Mouse (Mus musculus): Measurements from ENCODE around the gene Inf2. TPM values are rescaled to one million over a fixed set of nuclear protein-coding genes. Genes with fewer than 3 reads are reported as not detected.

Inf2 gene
- polyA plus RNA-seq, 1 experiment: 11.0 TPM

GRCm38 (mm10) chr12:112632084-112632777, 43.6 kb downstream of the Inf2 start:
- WGBS: 65% methylated on average over 11 of the region's 11 CpGs
- Histone ChIP-seq H3K27me3 (ENCODE audit: control insufficient read depth, insufficient read depth, low read length) (no peaks in the 10 kb centered on the region), H3K4me3 (ENCODE audit: low read depth, low read length) (no peak overlapping the region), H3K36me3 (ENCODE audit: control insufficient read depth, insufficient read depth, low read length) (no peaks in the 10 kb centered on the region), H3K27ac (ENCODE audit: insufficient read depth, low read depth, low read length) (no peak overlapping the region), H3K4me1 (ENCODE audit: control insufficient read depth, insufficient read depth, insufficient read length, low read length) (peaks cover 6% of the 10 kb centered on the region)
- no peak for TF ChIP-seq POLR2A (IDR thresholded peaks at IDR 0.05; ENCODE audit: low read depth, low read length)
- no peak for TF ChIP-seq CTCF (IDR thresholded peaks at IDR 0.05; ENCODE audit: extremely low read depth, insufficient read length, insufficient replicate concordance, low read depth, low read length)

- TF ChIP-seq CTCF (IDR thresholded peaks at IDR 0.05; ENCODE audit: extremely low read depth, insufficient read length, insufficient replicate concordance, low read depth, low read length): no peak
- TF ChIP-seq POLR2A (IDR thresholded peaks at IDR 0.05; ENCODE audit: low read depth, low read length): no peak
Measured at GRCm38 (mm10) chr12:112632907-112633306, 44.3 kb downstream of the Inf2 start.

GRCm38 (mm10) chr12:112633686-112634085, 45.1 kb downstream of the Inf2 start:
- TF ChIP-seq POLR2A (IDR thresholded peaks at IDR 0.05; ENCODE audit: low read depth, low read length) (no peak), CTCF (IDR thresholded peaks at IDR 0.05; ENCODE audit: extremely low read depth, insufficient read length, insufficient replicate concordance, low read depth, low read length) (no peak)
- WGBS: 51% methylated on average over 9 of the region's 9 CpGs
- Histone ChIP-seq H3K36me3 (ENCODE audit: control insufficient read depth, insufficient read depth, low read length) (no peaks in the 10 kb centered on the region), H3K4me3 (ENCODE audit: low read depth, low read length) (no peak overlapping the region), H3K27me3 (ENCODE audit: control insufficient read depth, insufficient read depth, low read length) (no peaks in the 10 kb centered on the region), H3K27ac (ENCODE audit: insufficient read depth, low read depth, low read length) (no peak overlapping the region), H3K4me1 (ENCODE audit: control insufficient read depth, insufficient read depth, insufficient read length, low read length) (peaks cover 6% of the 10 kb centered on the region)

More at GRCm38 (mm10) chr12:112632907-112633306, 44.3 kb downstream of the Inf2 start:
- 76% methylated on average over 5 of the region's 5 CpGs for WGBS
- H3K27ac ChIP-seq (ENCODE audit: insufficient read depth, low read depth, low read length): no peak overlapping the region
- H3K36me3 ChIP-seq (ENCODE audit: control insufficient read depth, insufficient read depth, low read length): no peaks in the 10 kb centered on the region
- H3K4me3 ChIP-seq (ENCODE audit: low read depth, low read length): no peak overlapping the region
- H3K27me3 ChIP-seq (ENCODE audit: control insufficient read depth, insufficient read depth, low read length): no peaks in the 10 kb centered on the region
- H3K4me1 ChIP-seq (ENCODE audit: control insufficient read depth, insufficient read depth, insufficient read length, low read length): peaks cover 6% of the 10 kb centered on the region

GRCm38 (mm10) chr12:112639526-112639925, 50.9 kb downstream of the Inf2 start:
- no peaks in the 10 kb centered on the region for H3K4me1 ChIP-seq (ENCODE audit: control insufficient read depth, insufficient read depth, insufficient read length, low read length)
- 88% methylated on average over 10 of the region's 10 CpGs for WGBS

GRCm38 (mm10) chr12:112643126-112643525, 54.5 kb downstream of the Inf2 start:
- no peaks in the 10 kb centered on the region for H3K36me3 ChIP-seq (ENCODE audit: control insufficient read depth, insufficient read depth, low read length)
- H3K27me3 ChIP-seq (ENCODE audit: control insufficient read depth, insufficient read depth, low read length): no peaks in the 10 kb centered on the region
- 77% methylated on average over 6 of the region's 6 CpGs for WGBS
- no peak overlapping the region for H3K4me3 ChIP-seq (ENCODE audit: low read depth, low read length)
- peaks cover 7% of the 10 kb centered on the region; the same call in 1 of the 2 replicates for H3K4me1 ChIP-seq (ENCODE audit: control insufficient read depth, insufficient read depth, insufficient read length, low read length)
- no peak for TF ChIP-seq POLR2A (IDR thresholded peaks at IDR 0.05; ENCODE audit: low read depth, low read length)
- no peak for TF ChIP-seq CTCF (IDR thresholded peaks at IDR 0.05; ENCODE audit: extremely low read depth, insufficient read length, insufficient replicate concordance, low read depth, low read length)
- H3K27ac ChIP-seq (ENCODE audit: insufficient read depth, low read depth, low read length): no peak overlapping the region

More at GRCm38 (mm10) chr12:112639526-112639925, 50.9 kb downstream of the Inf2 start:
- TF ChIP-seq POLR2A (IDR thresholded peaks at IDR 0.05; ENCODE audit: low read depth, low read length) (no peak), CTCF (IDR thresholded peaks at IDR 0.05; ENCODE audit: extremely low read depth, insufficient read length, insufficient replicate concordance, low read depth, low read length) (no peak)
- Histone ChIP-seq H3K36me3 (ENCODE audit: control insufficient read depth, insufficient read depth, low read length) (no peaks in the 10 kb centered on the region), H3K27ac (ENCODE audit: insufficient read depth, low read depth, low read length) (no peak overlapping the region), H3K27me3 (ENCODE audit: control insufficient read depth, insufficient read depth, low read length) (no peaks in the 10 kb centered on the region), H3K4me3 (ENCODE audit: low read depth, low read length) (no peak overlapping the region)

- TF ChIP-seq CTCF (IDR thresholded peaks at IDR 0.05; ENCODE audit: extremely low read depth, insufficient read length, insufficient replicate concordance, low read depth, low read length) (peak; percentile 28; the same call in 1 of the 2 replicates), POLR2A (IDR thresholded peaks at IDR 0.05; ENCODE audit: low read depth, low read length) (no peak)
- peak within 1 kb of the TSS; percentile 80 for H3K4me3 ChIP-seq (ENCODE audit: low read depth, low read length)
- H3K27me3 ChIP-seq (ENCODE audit: control insufficient read depth, insufficient read depth, low read length): no peaks in the 10 kb centered on the region
- H3K27ac ChIP-seq (ENCODE audit: insufficient read depth, low read depth, low read length): peak within 1 kb of the TSS; percentile 55; the same call in 1 of the 2 replicates
- WGBS: under 1% methylated on average over 46 of the region's 46 CpGs
- peaks cover 7% of the 10 kb centered on the region; the same call in 1 of the 2 replicates for H3K4me1 ChIP-seq (ENCODE audit: control insufficient read depth, insufficient read depth, insufficient read length, low read length)
- H3K36me3 ChIP-seq (ENCODE audit: control insufficient read depth, insufficient read depth, low read length): no peaks in the 10 kb centered on the region
Measured at GRCm38 (mm10) chr12:112644180-112644854, 55.7 kb downstream of the Inf2 start, which contains the start of gene Siva1. TSS of gene Siva1 (plus strand) at chr12:112644679.

All from small intestine, adult 2 months (tissue).